Mouse (Mus musculus): ENCODE data around the gene Dph2.

Dph2 gene

DNA sequence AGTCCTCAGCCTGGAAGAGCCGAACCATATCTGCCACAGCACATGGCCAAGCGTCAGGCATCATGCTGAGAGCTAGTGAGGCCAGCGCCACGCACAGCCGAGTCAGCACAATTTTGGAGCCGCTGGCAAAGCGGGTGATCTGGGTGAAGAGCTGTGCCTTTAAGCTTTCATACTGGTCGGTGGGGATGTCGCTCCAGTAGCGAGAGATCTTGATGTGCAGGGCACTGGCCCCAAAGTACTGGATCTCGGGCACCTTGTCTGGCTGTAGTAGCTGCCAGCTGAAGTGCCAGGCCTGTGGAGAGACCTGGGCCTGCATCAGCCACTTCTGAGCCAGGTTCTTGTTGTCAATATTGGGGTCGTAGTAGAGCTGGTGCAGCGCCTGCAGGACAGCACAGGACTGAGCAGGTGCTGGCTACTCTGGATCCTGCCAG, 20.3 kb upstream of the Dph2 start:
- no peak for DNase-seq (ENCODE audit: low spot score)

DNA sequence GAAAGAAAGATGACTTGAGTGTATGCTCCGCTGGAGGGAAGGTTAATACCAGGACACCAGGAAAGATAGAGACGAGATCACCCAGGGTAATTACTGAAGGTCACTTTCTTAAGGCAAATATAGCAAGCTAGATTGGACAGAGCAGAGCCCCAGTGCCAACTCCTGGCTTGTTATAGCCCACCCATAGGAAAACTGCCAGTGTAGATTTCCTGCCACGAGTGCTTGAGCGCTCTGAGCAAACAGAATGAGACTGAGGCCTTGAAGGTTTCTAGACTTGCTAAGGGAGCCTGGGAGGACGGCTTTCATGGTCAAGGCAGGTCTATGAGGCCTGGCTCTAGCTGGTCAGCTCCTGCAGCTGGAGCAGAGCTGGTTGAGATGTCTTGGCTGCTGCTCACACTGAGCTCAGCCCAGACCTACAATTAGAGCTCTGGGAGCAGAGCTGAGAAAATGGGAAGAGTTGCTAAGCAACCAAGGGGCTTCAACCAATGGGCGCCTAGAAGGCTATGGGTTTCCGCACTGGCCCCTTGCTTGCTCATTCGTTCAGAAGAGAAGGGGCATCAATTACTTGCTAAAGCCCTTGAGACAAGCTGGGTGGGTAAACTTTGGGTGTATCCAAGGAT, 17.1 kb upstream of the Dph2 start:
- no peak for DNase-seq (ENCODE audit: low spot score)

GRCm38 (mm10) chr4:117906196-117906595, 14.4 kb upstream of the Dph2 start:
- no peak for DNase-seq (ENCODE audit: low spot score)

GRCm38 (mm10) chr4:117904761-117905160, 12.9 kb upstream of the Dph2 start:
- DNase-seq (ENCODE audit: low spot score) = no peak

GRCm38 (mm10) chr4:117904094-117904493, 12.3 kb upstream of the Dph2 start:
- no peak for DNase-seq (ENCODE audit: low spot score)

GRCm38 (mm10) chr4:117898111-117898510, 6.3 kb upstream of the Dph2 start:
- no peak for DNase-seq (ENCODE audit: low spot score)

DNA sequence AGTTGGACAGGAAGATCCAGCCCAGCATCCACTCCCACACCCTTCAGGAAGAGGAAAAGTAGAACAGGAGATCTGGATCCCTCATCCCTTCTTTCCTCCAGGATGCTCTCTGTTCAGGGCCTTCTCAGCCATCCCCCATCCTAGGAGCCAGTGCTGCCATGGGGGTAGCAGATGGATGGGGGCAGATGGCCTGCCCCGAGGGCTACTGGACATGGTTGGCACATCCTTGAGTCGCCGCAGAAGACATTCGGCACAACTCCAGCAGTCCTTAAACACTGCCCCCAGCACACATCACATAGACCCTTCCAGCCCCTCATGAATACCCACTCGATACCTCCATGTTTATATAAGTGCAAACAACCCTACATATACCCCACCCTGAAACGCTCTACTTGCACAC, 4.2 kb upstream of the Dph2 start:
- DNase-seq (ENCODE audit: low spot score) = no peak

- no peak for DNase-seq (ENCODE audit: low spot score)
Observed at GRCm38 (mm10) chr4:117895339-117895738, 3.5 kb upstream of the Dph2 start.

DNA sequence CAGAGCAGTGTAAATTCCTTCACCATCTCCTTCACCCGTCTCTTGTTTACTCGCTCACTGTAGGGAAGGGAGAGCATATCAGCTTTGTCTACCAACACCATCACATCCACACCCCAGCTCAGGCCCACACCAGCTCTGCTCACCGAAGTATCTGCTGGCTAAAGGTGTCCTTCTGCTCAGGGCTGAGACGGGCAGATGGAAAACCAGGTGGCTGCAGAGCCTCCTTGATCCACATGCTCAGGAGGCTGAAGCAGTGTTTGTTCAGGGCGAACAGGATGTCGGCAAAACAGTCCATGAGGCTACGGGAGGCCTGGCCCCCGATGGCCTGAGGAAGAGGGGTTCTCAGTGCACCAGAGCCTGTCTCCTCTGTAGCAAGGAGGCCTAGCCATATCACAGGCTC, 2.8 kb upstream of the Dph2 start:
- DNase-seq (ENCODE audit: low spot score) = no peak

GRCm38 (mm10) chr4:117893376-117893775, 1.5 kb upstream of the Dph2 start:
- no peak for DNase-seq (ENCODE audit: low spot score)

DNA sequence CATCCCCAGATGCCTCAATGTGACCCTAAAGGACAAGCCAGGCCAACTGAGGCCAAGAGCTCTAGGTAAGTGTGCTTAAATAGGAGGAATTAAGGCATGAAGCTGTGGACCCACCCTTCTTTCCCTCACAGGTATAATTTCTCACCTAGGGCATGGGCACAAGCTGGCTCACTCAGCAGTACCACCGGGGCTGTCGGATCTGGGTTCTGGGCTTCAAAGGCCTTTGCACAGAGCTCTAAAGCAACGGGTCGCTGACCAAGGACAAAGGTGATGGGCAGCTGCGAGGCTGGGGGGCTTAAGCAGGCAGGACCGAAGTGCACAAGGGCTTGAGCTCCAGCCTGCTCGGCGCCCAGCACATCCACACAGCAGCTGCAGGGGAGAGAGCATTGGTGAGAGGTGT, 1.1 kb downstream of the Dph2 start:
- no peak for DNase-seq (ENCODE audit: low spot score)

GRCm38 (mm10) chr4:117890031-117890430, 1.8 kb downstream of the Dph2 start:
- no peak for DNase-seq (ENCODE audit: low spot score)

DNA sequence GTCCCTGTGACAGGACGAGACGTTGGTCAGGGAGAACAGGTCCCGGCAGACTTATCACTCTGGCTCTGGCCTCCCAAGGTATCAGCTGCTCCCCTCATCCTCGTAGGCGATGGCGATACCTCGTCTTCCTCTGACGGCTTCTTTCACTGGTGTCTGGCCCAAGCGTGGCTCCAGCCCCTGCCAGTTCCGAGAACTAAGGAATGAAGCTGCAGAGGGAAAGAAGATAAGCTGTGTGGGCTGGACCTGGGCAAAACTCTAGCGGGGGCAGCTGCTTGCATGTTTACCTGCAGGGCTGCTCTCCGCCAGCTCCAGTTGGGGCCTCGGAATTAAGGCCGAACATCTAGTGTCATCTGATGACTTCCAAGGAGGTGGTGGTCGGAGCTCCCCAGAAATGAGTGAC, 2.4 kb downstream of the Dph2 start:
- no peak for DNase-seq (ENCODE audit: low spot score)

- DNase-seq (ENCODE audit: low spot score) = no peak
Observed at GRCm38 (mm10) chr4:117887920-117888319, 3.9 kb downstream of the Dph2 start.

GRCm38 (mm10) chr4:117887133-117887532, 4.7 kb downstream of the Dph2 start, which contains the start of gene Atp6v0b:
Gene Atp6v0b, minus strand, starts transcription at chr4:117887333.
- DNase-seq (ENCODE audit: low spot score) = peak; percentile 81

GRCm38 (mm10) chr4:117886644-117887043, 5.2 kb downstream of the Dph2 start:
- DNase-seq (ENCODE audit: low spot score) = no peak

- DNase-seq (ENCODE audit: low spot score) = no peak
Observed at GRCm38 (mm10) chr4:117885994-117886393, 5.8 kb downstream of the Dph2 start.

GRCm38 (mm10) chr4:117885093-117885492, 6.7 kb downstream of the Dph2 start:
- no peak for DNase-seq (ENCODE audit: low spot score)

DNA sequence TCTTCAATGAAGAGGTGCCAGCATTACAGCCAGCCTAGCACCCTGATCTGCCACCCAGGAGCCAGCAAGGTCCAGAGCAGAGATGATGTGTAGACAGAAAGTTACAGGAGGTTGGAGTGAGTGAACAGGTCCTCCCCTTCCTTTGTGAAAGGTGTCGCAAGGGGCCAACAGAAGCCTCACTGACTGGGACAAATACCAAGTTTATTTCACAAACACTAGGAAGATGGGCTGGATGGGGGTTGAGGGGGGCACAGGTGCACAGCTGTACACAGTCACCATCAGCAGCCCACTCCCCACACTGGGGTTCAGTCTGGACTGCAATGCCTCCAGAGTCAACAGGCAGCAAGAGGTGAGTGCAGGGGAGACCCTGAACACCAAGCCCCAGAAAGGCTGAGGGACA, 7.7 kb downstream of the Dph2 start:
- no peak for DNase-seq (ENCODE audit: low spot score)

DNA sequence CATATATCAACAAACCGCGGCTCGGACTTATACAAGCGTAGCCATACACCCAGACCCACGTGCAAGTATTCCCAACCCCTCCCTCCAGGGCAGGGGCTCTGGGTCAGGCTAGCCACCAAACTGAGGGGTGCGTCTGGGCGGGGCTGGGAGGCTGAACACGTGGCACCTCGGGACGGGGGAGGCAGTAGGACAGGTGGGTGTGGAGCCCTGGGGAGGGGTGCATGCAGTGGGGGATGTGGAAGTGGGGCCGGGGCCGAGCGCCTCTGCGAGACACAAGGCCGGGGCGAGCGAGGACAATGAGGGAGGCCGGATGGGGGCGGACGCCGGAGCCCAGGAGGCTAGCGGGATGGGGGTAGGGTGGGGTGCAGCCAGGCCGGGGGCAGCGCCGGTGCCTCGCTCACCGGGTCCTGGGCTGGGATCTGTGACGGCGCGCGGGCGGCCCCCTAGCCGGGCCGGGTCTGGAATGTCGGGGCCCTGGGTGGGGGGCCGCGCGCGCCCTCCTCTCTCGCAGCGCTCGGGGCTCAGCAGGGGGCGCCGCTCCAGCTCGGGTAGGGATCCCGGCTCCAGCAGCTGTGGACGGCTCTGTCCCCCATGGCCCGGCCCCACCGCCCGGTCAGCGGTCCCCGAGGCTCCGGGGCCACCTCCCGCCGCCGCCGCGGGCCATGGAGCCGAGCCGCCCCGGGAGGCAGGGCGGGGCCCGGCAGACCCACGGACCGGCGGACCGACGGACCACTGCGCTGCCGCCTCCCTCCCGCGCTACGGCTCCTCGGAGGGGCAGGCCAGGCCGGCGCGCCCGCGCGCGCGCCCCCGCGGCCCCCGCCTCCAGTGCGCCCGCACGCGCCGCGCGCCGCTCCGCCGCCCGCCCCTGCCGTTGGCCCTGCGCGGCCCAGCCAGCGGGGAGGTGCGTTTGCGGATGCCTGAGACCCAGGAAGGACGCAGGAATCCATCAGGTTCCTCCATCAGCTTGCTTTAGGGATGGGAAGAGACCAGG, 8.8 kb downstream of the Dph2 start, which contains the start of gene B4galt2:
TSS of gene B4galt2 (minus strand) at position 787 of the 991 bp plus-strand sequence.
- DNase-seq (ENCODE audit: low spot score) = no peak

DNA sequence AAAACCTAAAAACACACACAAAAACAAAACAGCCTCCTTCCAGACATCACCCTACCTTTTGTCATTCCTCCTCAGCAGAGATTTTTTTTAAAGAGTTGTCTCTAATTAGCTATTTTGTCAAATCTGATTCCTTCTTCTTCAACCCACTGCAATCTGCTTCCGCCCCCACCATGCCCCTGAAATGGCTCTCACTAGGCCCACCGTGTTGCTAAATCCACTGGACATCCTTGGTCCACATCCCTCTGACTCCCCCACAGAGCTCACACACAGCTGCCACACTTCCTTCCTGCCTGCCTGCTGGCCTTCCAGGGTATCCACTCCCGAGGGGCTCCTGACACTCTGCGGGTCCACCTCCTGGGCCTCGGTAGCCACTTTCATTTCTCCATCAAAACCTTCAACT, 13.1 kb downstream of the Dph2 start:
- DNase-seq (ENCODE audit: low spot score) = no peak

GRCm38 (mm10) chr4:117878301-117878700, 13.5 kb downstream of the Dph2 start:
- no peak for DNase-seq (ENCODE audit: low spot score)

DNA sequence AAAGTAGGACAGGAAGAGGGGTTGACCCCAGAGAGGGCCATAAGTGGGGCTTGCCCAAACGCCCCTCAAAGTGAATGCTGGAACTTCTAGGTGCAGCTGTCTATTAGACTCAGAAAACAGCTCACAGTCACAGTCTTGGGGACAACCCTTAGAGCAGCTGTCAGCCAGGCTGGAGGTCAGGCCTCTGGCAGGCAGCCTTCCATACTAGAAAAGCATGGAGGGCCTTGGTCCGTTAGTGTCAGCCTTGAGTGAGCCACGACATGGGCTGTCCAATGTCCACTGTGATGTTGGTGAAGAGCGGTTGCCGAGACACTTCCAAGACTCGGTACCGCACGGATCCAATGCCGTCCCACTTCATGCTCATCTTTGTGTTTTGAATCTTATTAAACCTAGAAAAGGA, 18.2 kb downstream of the Dph2 start:
- DNase-seq (ENCODE audit: low spot score) = no peak
